Mouse (Mus musculus) MEL (cell line): ENCODE data around the gene Abcc4. TPM values are rescaled to one million over a fixed set of nuclear protein-coding genes. Genes with fewer than 3 reads are reported as not detected.

Source experiments
- DNase-seq: peaks from one replicate; pipeline ENCODE4 v3.0.0; 2011; ENCODE audit warnings: low read depth, low spot score
- H3K27ac ChIP-seq: 2 replicates; pipeline ENCODE4 v1.5.1; 2012; ENCODE audit warnings: low read depth, mild to moderate bottlenecking, control low read depth, low read length, moderate library complexity; ENCODE audit not compliant: control insufficient read depth
- H3K27me3 ChIP-seq, 2 experiments: fragments of 150-350 bp in 1 of 2; sonication (generic) in 1 of 2; 2 replicates each; pipeline ENCODE4 v1.6.1; 2012; ENCODE audit warnings: low read length in 2 of 2, mild to moderate bottlenecking in 2 of 2, improper control_type of control experiment in 1 of 2, moderate library complexity in 1 of 2; ENCODE audit not compliant: insufficient read depth in 2 of 2, control insufficient read depth in 1 of 2
- H3K36me3 ChIP-seq, 2 experiments: 2 replicates each; pipeline ENCODE4 v1.6.1; 2012 to 2014; ENCODE audit warnings: low read length in 2 of 2, improper control_type of control experiment in 1 of 2, inconsistent platforms in 1 of 2, mild to moderate bottlenecking in 1 of 2; ENCODE audit not compliant: insufficient read depth in 2 of 2, control insufficient read depth in 1 of 2
- H3K4me1 ChIP-seq, 2 experiments: fragments of 150-350 bp in 1 of 2; sonication (generic) in 1 of 2; 2 replicates each; pipeline ENCODE4 v1.6.1; 2012; ENCODE audit warnings: low read length in 2 of 2, improper control_type of control experiment in 1 of 2, mild to moderate bottlenecking in 1 of 2; ENCODE audit not compliant: insufficient read depth in 2 of 2, control insufficient read depth in 1 of 2
- H3K4me3 ChIP-seq, 2 experiments: fragments of 150-350 bp in 1 of 2; sonication (generic) in 1 of 2; 2 replicates each; pipeline ENCODE4 v1.5.1; 2012; ENCODE audit warnings: low read depth in 2 of 2, low read length in 2 of 2, mild to moderate bottlenecking in 2 of 2, moderate library complexity in 2 of 2, control low read depth in 1 of 2, improper control_type of control experiment in 1 of 2; ENCODE audit not compliant: control insufficient read depth in 1 of 2, insufficient read depth in 1 of 2
- H3K79me2 ChIP-seq: 2 replicates; pipeline ENCODE4 v1.6.1; 2012; ENCODE audit warnings: mild to moderate bottlenecking, low read length, moderate library complexity; ENCODE audit not compliant: control insufficient read depth, poor library complexity, insufficient read depth
- H3K9ac ChIP-seq: 2 replicates; pipeline ENCODE4 v1.6.1; 2012; ENCODE audit warnings: low read depth, mild to moderate bottlenecking, control low read depth, low read length, moderate library complexity; ENCODE audit not compliant: control insufficient read depth, poor library complexity, severe bottlenecking
- H3K9me3 ChIP-seq: fragments of 150-350 bp; sonication (generic); replicated peaks from 2 replicates; pipeline ENCODE4 v1.6.1; 2012; ENCODE audit warnings: mild to moderate bottlenecking, low read length, improper control_type of control experiment, moderate library complexity; ENCODE audit not compliant: insufficient read depth
- BHLHE40 ChIP-seq: IDR thresholded peaks from 2 replicates; pipeline ENCODE4 v1.6.1; 2012; ENCODE audit warnings: low read depth, mild to moderate bottlenecking, inconsistent platforms, low read length, improper control_type of control experiment, borderline replicate concordance
- CHD1 ChIP-seq: IDR thresholded peaks from 2 replicates; pipeline ENCODE4 v1.6.1; 2012; ENCODE audit warnings: low read depth, mild to moderate bottlenecking, inconsistent platforms, low read length, improper control_type of control experiment
- CHD2 ChIP-seq: IDR thresholded peaks from 2 replicates; pipeline ENCODE4 v1.6.1; 2011; ENCODE audit warnings: low read length, improper control_type of control experiment
- CTCF ChIP-seq, 3 experiments: IDR thresholded peaks in 2 of 3; conservative IDR thresholded peaks in 1 of 3; 2 replicates each; pipeline ENCODE4 v1.5.1; 2011 to 2012; ENCODE audit warnings: low read length in 3 of 3, low read depth in 2 of 3, mild to moderate bottlenecking in 2 of 3, improper control_type of control experiment in 1 of 3, inconsistent platforms in 1 of 3, mixed read lengths in 1 of 3, moderate library complexity in 1 of 3; ENCODE audit not compliant: control insufficient read depth in 1 of 3, insufficient read depth in 1 of 3, poor library complexity in 1 of 3, severe bottlenecking in 1 of 3
- ELF1 ChIP-seq: IDR thresholded peaks from 2 replicates; pipeline ENCODE4 v1.6.1; 2014; ENCODE audit warnings: low read depth, mild to moderate bottlenecking, inconsistent platforms, low read length, improper control_type of control experiment, moderate library complexity
- EP300 ChIP-seq, 2 experiments: IDR thresholded peaks; 2 replicates each; pipeline ENCODE4 v1.6.1; 2011; ENCODE audit warnings: improper control_type of control experiment in 2 of 2, low read length in 2 of 2, low read depth in 1 of 2, mild to moderate bottlenecking in 1 of 2
- ETS1 ChIP-seq: IDR thresholded peaks from 2 replicates; pipeline ENCODE4 v1.6.1; 2012; ENCODE audit warnings: low read depth, mild to moderate bottlenecking, inconsistent platforms, low read length, improper control_type of control experiment, moderate library complexity
- GABPA ChIP-seq: IDR thresholded peaks from 2 replicates; pipeline ENCODE4 v1.6.1; 2012; ENCODE audit warnings: low read depth, mild to moderate bottlenecking, inconsistent platforms, low read length, improper control_type of control experiment, moderate library complexity
- GATA1 ChIP-seq: IDR thresholded peaks from 2 replicates; pipeline ENCODE4 v1.6.1; 2011; ENCODE audit warnings: low read depth, low read length, improper control_type of control experiment
- HCFC1 ChIP-seq: IDR thresholded peaks from 2 replicates; pipeline ENCODE4 v1.6.1; 2012; ENCODE audit warnings: low read depth, mild to moderate bottlenecking, inconsistent platforms, low read length, improper control_type of control experiment, moderate library complexity
- JUND ChIP-seq: IDR thresholded peaks from 2 replicates; pipeline ENCODE4 v1.6.1; 2011; ENCODE audit warnings: low read depth, mild to moderate bottlenecking, improper control_type of control experiment, low read length
- KAT2A ChIP-seq: conservative IDR thresholded peaks from 2 replicates; pipeline ENCODE4 v1.6.1; 2012; ENCODE audit warnings: low read depth, low read length, improper control_type of control experiment, inconsistent platforms
- MAFK ChIP-seq: IDR thresholded peaks from 2 replicates; pipeline ENCODE4 v1.6.1; 2011; ENCODE audit warnings: low read depth, mild to moderate bottlenecking, low read length, improper control_type of control experiment, borderline replicate concordance
- MAX ChIP-seq: IDR thresholded peaks from 2 replicates; pipeline ENCODE4 v1.6.1; 2011; ENCODE audit warnings: low read length, improper control_type of control experiment
- MAZ ChIP-seq: IDR thresholded peaks from 2 replicates; pipeline ENCODE4 v1.6.1; 2012; ENCODE audit warnings: low read depth, mild to moderate bottlenecking, inconsistent platforms, low read length, improper control_type of control experiment
- MEF2A ChIP-seq: IDR thresholded peaks from 2 replicates; pipeline ENCODE4 v1.6.1; 2014; ENCODE audit warnings: low read depth, mild to moderate bottlenecking, inconsistent platforms, low read length, improper control_type of control experiment; ENCODE audit not compliant: poor library complexity, insufficient replicate concordance, severe bottlenecking; ENCODE audit errors: extremely low read depth
- MXI1 ChIP-seq: IDR thresholded peaks from 2 replicates; pipeline ENCODE4 v1.6.1; 2011; ENCODE audit warnings: mild to moderate bottlenecking, low read depth, low read length, improper control_type of control experiment
- MYC ChIP-seq: IDR thresholded peaks from 2 replicates; pipeline ENCODE4 v1.6.1; 2011; ENCODE audit warnings: low read depth, mild to moderate bottlenecking, low read length, improper control_type of control experiment, moderate library complexity
- NELFE ChIP-seq: IDR thresholded peaks from 2 replicates; pipeline ENCODE4 v1.6.1; 2011; ENCODE audit warnings: low read depth, low read length, improper control_type of control experiment
- NRF1 ChIP-seq: IDR thresholded peaks from 2 replicates; pipeline ENCODE4 v1.6.1; 2014; ENCODE audit warnings: low read depth, mild to moderate bottlenecking, inconsistent platforms, low read length, improper control_type of control experiment, moderate library complexity; ENCODE audit not compliant: poor library complexity, insufficient read depth, severe bottlenecking
- POLR2AphosphoS5 ChIP-seq: IDR thresholded peaks from 2 replicates; pipeline ENCODE4 v1.6.1; 2012; ENCODE audit warnings: low read depth, borderline replicate concordance, mild to moderate bottlenecking, inconsistent platforms, low read length, moderate library complexity, mixed read lengths
- RCOR1 ChIP-seq: IDR thresholded peaks from 2 replicates; pipeline ENCODE4 v1.6.1; 2012; ENCODE audit warnings: low read depth, mild to moderate bottlenecking, inconsistent platforms, low read length, improper control_type of control experiment
- SMC3 ChIP-seq: IDR thresholded peaks from 2 replicates; pipeline ENCODE4 v1.6.1; 2011; ENCODE audit warnings: low read depth, low read length, improper control_type of control experiment
- TAL1 ChIP-seq: IDR thresholded peaks from 2 replicates; pipeline ENCODE4 v1.6.1; 2012; ENCODE audit warnings: mild to moderate bottlenecking, inconsistent platforms, low read length, moderate library complexity, mixed read lengths
- UBTF ChIP-seq: IDR thresholded peaks from 2 replicates; pipeline ENCODE4 v1.6.1; 2012; ENCODE audit warnings: low read depth, mild to moderate bottlenecking, inconsistent platforms, low read length, improper control_type of control experiment, moderate library complexity, borderline replicate concordance; ENCODE audit not compliant: insufficient read depth
- USF1 ChIP-seq: IDR thresholded peaks from 2 replicates; pipeline ENCODE4 v1.6.1; 2014; ENCODE audit warnings: low read depth, mild to moderate bottlenecking, inconsistent platforms, low read length, improper control_type of control experiment, moderate library complexity
- USF2 ChIP-seq, 2 experiments: IDR thresholded peaks; 2 replicates each; pipeline ENCODE4 v1.6.1; 2011 to 2012; ENCODE audit warnings: improper control_type of control experiment in 2 of 2, low read length in 2 of 2, borderline replicate concordance in 1 of 2, inconsistent platforms in 1 of 2, low read depth in 1 of 2, mild to moderate bottlenecking in 1 of 2; ENCODE audit not compliant: insufficient read depth in 1 of 2
- ZC3H11A ChIP-seq: IDR thresholded peaks from 2 replicates; pipeline ENCODE4 v1.6.1; 2012; ENCODE audit warnings: low read depth, mild to moderate bottlenecking, inconsistent platforms, low read length, improper control_type of control experiment
- ZMIZ1 ChIP-seq: IDR thresholded peaks from 2 replicates; pipeline ENCODE4 v1.6.1; 2012; ENCODE audit warnings: low read depth, mild to moderate bottlenecking, inconsistent platforms, low read length, improper control_type of control experiment, moderate library complexity
- polyA plus RNA-seq, 2 experiments: library from polyadenylated mRNA; stranded (reverse) in 1 of 2; unstranded in 1 of 2; fragments of >175 nt in 1 of 2; fragments of >200 nt in 1 of 2; gene quantifications; 2 replicates each; pipeline versions ENCODE4 v1.2.1 to v1.2.4; 2012; ENCODE audit warnings: low replicate concordance in 2 of 2, low read depth in 1 of 2; ENCODE audit not compliant: insufficient read length in 2 of 2, insufficient read depth in 1 of 2, missing spikeins in 1 of 2
- total RNA-seq: library from RNA; depleted of rRNA; stranded (reverse); fragments of 300-350 nt; gene quantifications from 2 replicates; pipeline ENCODE4 v1.2.3, GENCODE M21; 2012

The Abcc4 gene
- total and polyA plus RNA-seq, 3 experiments: 7.1 to 8.4 TPM; not detected in 1

DNA sequence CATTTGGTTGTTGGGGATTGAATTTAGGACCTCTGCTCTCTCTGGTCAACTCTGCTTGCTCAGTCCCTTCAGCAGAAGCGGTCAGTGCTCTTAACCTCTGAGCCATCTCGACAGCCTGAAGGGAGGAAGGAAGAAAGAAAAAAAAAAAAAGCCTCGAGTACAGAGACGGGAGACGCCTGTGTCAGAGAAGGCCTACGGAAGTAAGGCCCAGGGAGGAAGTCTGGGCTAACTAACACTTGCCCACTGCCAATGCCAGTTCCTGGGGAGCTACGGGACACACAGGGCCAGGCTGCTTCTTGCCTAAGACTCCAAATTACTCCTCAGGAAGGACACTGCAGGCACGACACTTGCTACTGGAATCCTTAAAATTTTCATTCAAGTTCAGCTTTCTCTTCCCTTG, 15.1 kb downstream of the Abcc4 start:
- Histone ChIP-seq H3K27ac (no peak overlapping the region), H3K36me3 (no peaks in the 10 kb centered on the region), H3K9ac (no peak overlapping the region), H3K27me3 (no peaks in the 10 kb centered on the region), H3K79me2 (no peaks in the 10 kb centered on the region), H3K4me3 (no peak overlapping the region), H3K4me1 (no peaks in the 10 kb centered on the region), H3K9me3 (no peaks in the 10 kb centered on the region)
- DNase-seq: no peak
- no peak for TF ChIP-seq MAFK
- TF ChIP-seq KAT2A: no peak
- no peak for TF ChIP-seq ZMIZ1
- TF ChIP-seq ETS1: no peak
- no peak for TF ChIP-seq HCFC1
- no peak for TF ChIP-seq USF1
- no peak for TF ChIP-seq BHLHE40
- TF ChIP-seq GABPA: no peak
- TF ChIP-seq CHD1: no peak
- no peak for TF ChIP-seq UBTF
- no peak for TF ChIP-seq CHD2
- TF ChIP-seq ZC3H11A: no peak
- TF ChIP-seq POLR2AphosphoS5: no peak
- no peak for TF ChIP-seq JUND
- TF ChIP-seq MYC: no peak
- no peak for TF ChIP-seq NELFE
- no peak for TF ChIP-seq EP300 (IDR thresholded peaks at IDR 0.05; ENCODE audit: low read depth in 1 of 2, low read length in 2 of 2)
- no peak for TF ChIP-seq GATA1
- no peak for TF ChIP-seq SMC3

DNA sequence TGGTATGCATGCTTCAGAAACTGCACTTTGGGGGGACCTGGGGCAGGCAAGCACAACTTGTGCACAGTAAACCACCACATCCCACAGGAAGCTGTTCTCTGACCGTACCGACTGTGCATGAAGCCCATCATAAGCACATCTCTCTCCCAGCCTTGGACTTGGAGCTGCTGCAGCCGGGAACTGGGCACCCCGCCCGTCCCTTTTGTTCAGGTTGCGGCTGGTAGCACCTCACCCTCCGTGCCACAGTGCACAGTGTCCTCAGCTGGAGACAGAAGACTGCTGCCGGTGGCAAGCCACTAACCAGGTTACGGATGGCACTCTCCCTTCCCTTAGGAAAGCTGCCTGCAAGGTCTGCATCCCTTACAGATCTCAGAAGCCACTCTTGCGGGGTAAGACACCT, 15.7 kb downstream of the Abcc4 start:
- Histone ChIP-seq H3K9ac (no peak overlapping the region), H3K9me3 (no peaks in the 10 kb centered on the region), H3K36me3 (no peaks in the 10 kb centered on the region), H3K27ac (no peak overlapping the region), H3K4me1 (no peaks in the 10 kb centered on the region), H3K79me2 (no peaks in the 10 kb centered on the region)
- TF ChIP-seq USF2 (IDR thresholded peaks at IDR 0.05; ENCODE audit: borderline replicate concordance in 1 of 2, insufficient read depth in 1 of 2, low read depth in 1 of 2, low read length in 2 of 2): no peak
- no peak for TF ChIP-seq ETS1
- no peak for TF ChIP-seq NELFE
- no peak for TF ChIP-seq USF1
- no peak for TF ChIP-seq TAL1
- TF ChIP-seq MAX: no peak
- no peak for TF ChIP-seq JUND
- no peak for TF ChIP-seq CHD2
- TF ChIP-seq ELF1: no peak
- TF ChIP-seq RCOR1: no peak
- no peak for TF ChIP-seq POLR2AphosphoS5
- TF ChIP-seq GATA1: no peak
- no peak for TF ChIP-seq EP300 (IDR thresholded peaks at IDR 0.05; ENCODE audit: low read depth in 1 of 2, low read length in 2 of 2)
- no peak for TF ChIP-seq NRF1
- no peak for TF ChIP-seq MEF2A
- no peak for TF ChIP-seq MXI1
- no peak for TF ChIP-seq KAT2A
- no peak for TF ChIP-seq CTCF (IDR thresholded peaks at IDR 0.05 in 2 of 3, conservative IDR thresholded peaks at IDR 0.05 in 1 of 3; ENCODE audit: control insufficient read depth in 1 of 3, insufficient read depth in 1 of 3, low read depth in 2 of 3, low read length in 3 of 3, poor library complexity in 1 of 3, severe bottlenecking in 1 of 3)
- TF ChIP-seq MAZ: no peak
- TF ChIP-seq, all 39 proteins: peak for 0
- H3K4me3 ChIP-seq: no peak overlapping the region
- no peaks in the 10 kb centered on the region for H3K27me3 ChIP-seq
- DNase-seq: no peak
